Mouse (Mus musculus) thymus, adult 2 months (tissue): ENCODE measurements around the gene Smtn. TPM values are rescaled to one million over a fixed set of nuclear protein-coding genes. Genes with fewer than 3 reads are reported as not detected.
A peak's percentile ranks its signal among the peaks of the same experiment; 100 is the strongest.

Source experiments
- DNase-seq: peaks from one replicate; pipeline ENCODE4 v3.0.0; 2021
- H3K27ac ChIP-seq: fragments of 200-500 bp; 2 replicates; pipeline ENCODE4 v1.5.1; 2012; ENCODE audit warnings: low read length, control low read depth; ENCODE audit not compliant: control insufficient read depth, insufficient read depth
- H3K27me3 ChIP-seq: fragments of 200-500 bp; 2 replicates; pipeline ENCODE4 v1.6.1; 2012; ENCODE audit warnings: mild to moderate bottlenecking, low read length, moderate library complexity, mixed read lengths; ENCODE audit not compliant: control insufficient read depth, insufficient read depth
- H3K36me3 ChIP-seq: fragments of 200-500 bp; 2 replicates; pipeline ENCODE4 v1.6.1; 2012; ENCODE audit warnings: mild to moderate bottlenecking, low read length, moderate library complexity; ENCODE audit not compliant: control insufficient read depth, insufficient read depth
- H3K4me1 ChIP-seq: fragments of 200-500 bp; replicated peaks from 2 replicates; pipeline ENCODE4 v1.6.1; 2012; ENCODE audit warnings: low read length; ENCODE audit not compliant: control insufficient read depth, insufficient read depth
- H3K4me3 ChIP-seq: fragments of 200-500 bp; 2 replicates; pipeline ENCODE4 v1.5.1; 2012; ENCODE audit warnings: mild to moderate bottlenecking, low read length, control low read depth, moderate library complexity; ENCODE audit not compliant: control insufficient read depth, insufficient read depth
- CTCF ChIP-seq: fragments of 200-500 bp; IDR thresholded peaks from 2 replicates; pipeline ENCODE4 v1.5.1; 2012; ENCODE audit warnings: mild to moderate bottlenecking, control low read depth, low read length, moderate library complexity, borderline replicate concordance; ENCODE audit not compliant: control insufficient read depth, poor library complexity, insufficient read depth; ENCODE audit errors: extremely low read depth
- POLR2A ChIP-seq: fragments of 200-500 bp; IDR thresholded peaks from 2 replicates; pipeline ENCODE4 v1.6.1; 2012; ENCODE audit warnings: mild to moderate bottlenecking, low read length, control low read depth, moderate library complexity; ENCODE audit not compliant: control insufficient read depth, poor library complexity, insufficient read depth; ENCODE audit errors: extremely low read depth
- WGBS: fragments of 180-500 bp; shearing (Covaris S2); methylation state at CpG from one replicate; pipeline ENCODE4 v1.1.7; 2018; 5-methylcytosine and 5-hydroxymethylcytosine counted together
- polyA plus RNA-seq: library from polyadenylated mRNA; depleted of rRNA; stranded (reverse); fragments of >200 nt; gene quantifications from 2 replicates; pipeline ENCODE4 v1.2.3, GENCODE M21; 2012

The Smtn gene
- polyA plus RNA-seq, 1 experiment, result 21.2 TPM

DNA sequence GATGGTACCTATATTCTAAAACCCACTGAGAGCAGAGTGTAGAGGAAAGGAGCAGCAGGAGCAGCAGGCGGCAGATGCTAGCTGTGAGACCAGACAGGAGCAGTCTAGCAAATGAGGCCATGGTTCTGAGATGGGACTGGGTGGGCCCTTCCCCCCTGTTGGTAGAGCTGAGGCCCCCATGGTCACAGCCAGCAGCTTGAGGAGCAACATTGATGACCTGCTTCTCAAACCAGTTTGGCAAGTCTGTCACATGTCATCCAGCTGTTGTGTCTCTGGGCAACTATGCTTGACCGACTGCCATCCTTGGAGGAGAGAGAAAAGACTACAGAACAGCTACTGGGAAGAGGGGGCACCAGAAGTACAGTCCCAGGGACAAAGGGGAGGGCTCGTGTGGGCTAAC, 1.5 kb upstream of the Smtn start:
- Histone ChIP-seq H3K27ac (no peak overlapping the region), H3K36me3 (no peaks in the 10 kb centered on the region), H3K4me3 (no peak overlapping the region), H3K4me1 (peaks cover 14% of the 10 kb centered on the region), H3K27me3 (no peaks in the 10 kb centered on the region)
- DNase-seq, result no peak
- no peak for TF ChIP-seq POLR2A
- TF ChIP-seq CTCF, result no peak
- 97% methylated on average over 3 of the region's 3 CpGs for WGBS

- TF ChIP-seq CTCF (no peak), POLR2A (no peak)
- H3K27ac ChIP-seq, result no peak overlapping the region
- H3K4me1 ChIP-seq, result peaks cover 19% of the 10 kb centered on the region
- H3K27me3 ChIP-seq, result no peaks in the 10 kb centered on the region
- H3K36me3 ChIP-seq, result no peaks in the 10 kb centered on the region
- DNase-seq, result no peak
- 66% methylated on average over 4 of the region's 4 CpGs for WGBS
- H3K4me3 ChIP-seq, result no peak overlapping the region
Observed at GRCm38 (mm10) chr11:3539826-3540196, 601 bp downstream of the Smtn start.

DNA sequence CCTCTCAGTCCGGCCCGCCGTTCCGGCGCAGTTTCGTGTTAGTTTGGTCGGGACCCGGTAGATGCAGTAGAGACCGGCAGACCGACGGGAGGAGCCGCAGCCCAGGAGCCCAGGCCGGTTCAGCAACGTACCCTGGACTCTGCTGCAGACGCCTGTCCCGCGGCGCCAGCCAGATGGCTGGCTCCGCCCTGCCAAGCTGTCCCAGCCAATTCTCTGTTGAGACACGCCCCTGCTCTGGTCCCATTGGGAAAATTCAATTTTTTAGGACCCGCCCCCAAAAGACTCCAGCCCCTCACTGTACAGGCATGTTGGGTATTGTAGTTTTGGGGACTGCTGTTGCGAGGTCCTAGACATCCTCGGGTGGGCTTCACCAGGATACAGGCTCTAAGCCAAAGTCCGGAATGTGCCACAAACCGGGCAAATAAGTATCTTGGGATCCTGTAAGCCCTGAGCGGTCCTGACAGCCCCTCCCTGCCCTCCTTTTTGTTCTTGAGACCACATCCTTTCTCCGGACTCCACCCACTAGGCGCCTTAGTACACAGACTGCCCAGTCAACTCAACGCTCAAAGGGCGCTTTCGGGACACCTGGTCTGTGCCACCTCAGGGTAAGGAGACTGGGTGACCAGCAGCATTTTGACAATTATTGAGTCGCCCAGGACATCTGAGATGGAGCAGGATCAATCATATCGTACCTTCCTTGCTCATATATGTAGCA, 1.1 kb downstream of the Smtn start:
- 3% methylated on average over 33 of the region's 33 CpGs for WGBS
- H3K4me3 ChIP-seq, result peak overlapping the region; percentile 93
- no peaks in the 10 kb centered on the region for H3K27me3 ChIP-seq
- TF ChIP-seq POLR2A, result peak; percentile 83; the same call in 1 of the 2 replicates
- 0 out of 2 replicates have a peak, but pooled peaks have one; percentile 12 for TF ChIP-seq CTCF
- DNase-seq, result peak; percentile 84
- no peak overlapping the region for H3K27ac ChIP-seq
- H3K36me3 ChIP-seq, result no peaks in the 10 kb centered on the region
- peaks cover 19% of the 10 kb centered on the region for H3K4me1 ChIP-seq

DNA sequence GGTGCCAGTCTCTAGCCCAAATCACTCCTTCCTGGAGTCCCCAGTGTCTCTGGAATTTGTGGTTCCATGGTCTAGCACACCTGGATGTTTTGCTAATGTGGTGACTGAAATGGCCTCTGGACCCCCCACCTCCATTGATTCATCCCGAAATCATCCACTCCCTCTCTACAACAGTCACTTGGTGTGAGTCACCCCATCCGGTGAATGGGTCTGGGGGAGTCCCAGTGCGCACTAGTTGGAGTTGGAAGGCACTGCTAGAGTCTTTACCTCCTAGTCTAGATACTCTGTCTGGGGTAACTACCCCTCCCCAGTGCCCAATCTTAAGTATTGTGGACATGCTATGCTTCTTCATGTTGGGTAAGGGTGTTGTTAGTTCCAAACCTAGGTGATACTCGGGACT, 2.1 kb downstream of the Smtn start:
- no peak for DNase-seq
- WGBS, result 73% methylated on average over 4 of the region's 4 CpGs
- peak overlapping the region; percentile 93 for H3K4me3 ChIP-seq
- no peaks in the 10 kb centered on the region for H3K27me3 ChIP-seq
- no peak for TF ChIP-seq POLR2A
- TF ChIP-seq CTCF, result no peak
- peaks cover 19% of the 10 kb centered on the region for H3K4me1 ChIP-seq
- no peak overlapping the region for H3K27ac ChIP-seq
- no peaks in the 10 kb centered on the region for H3K36me3 ChIP-seq

DNA sequence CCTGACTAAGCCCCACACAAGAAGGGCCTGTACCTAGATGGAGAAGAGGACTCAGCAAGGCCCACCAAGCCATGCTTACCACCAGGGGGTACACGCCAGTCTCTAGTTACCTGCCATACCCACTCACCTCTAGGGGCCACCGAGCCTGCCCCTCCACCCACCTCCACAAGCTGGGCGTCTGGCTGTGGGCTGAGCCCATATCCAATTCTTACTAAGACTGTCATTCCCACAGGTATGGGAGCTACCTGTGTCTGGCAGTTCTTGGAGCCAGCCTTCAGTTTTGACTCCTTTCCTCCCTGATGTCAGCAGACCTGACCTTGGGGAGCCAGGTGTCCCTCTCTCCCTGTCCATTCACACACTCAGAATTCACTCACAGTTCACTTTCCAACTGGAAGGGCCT, 2.7 kb downstream of the Smtn start:
- no peak for TF ChIP-seq CTCF
- no peak for TF ChIP-seq POLR2A
- H3K27me3 ChIP-seq, result no peaks in the 10 kb centered on the region
- DNase-seq, result no peak
- H3K36me3 ChIP-seq, result no peaks in the 10 kb centered on the region
- H3K4me1 ChIP-seq, result peaks cover 19% of the 10 kb centered on the region
- no peak overlapping the region for H3K27ac ChIP-seq
- H3K4me3 ChIP-seq, result no peak overlapping the region
- 86% methylated on average over 3 of the region's 3 CpGs for WGBS

DNA sequence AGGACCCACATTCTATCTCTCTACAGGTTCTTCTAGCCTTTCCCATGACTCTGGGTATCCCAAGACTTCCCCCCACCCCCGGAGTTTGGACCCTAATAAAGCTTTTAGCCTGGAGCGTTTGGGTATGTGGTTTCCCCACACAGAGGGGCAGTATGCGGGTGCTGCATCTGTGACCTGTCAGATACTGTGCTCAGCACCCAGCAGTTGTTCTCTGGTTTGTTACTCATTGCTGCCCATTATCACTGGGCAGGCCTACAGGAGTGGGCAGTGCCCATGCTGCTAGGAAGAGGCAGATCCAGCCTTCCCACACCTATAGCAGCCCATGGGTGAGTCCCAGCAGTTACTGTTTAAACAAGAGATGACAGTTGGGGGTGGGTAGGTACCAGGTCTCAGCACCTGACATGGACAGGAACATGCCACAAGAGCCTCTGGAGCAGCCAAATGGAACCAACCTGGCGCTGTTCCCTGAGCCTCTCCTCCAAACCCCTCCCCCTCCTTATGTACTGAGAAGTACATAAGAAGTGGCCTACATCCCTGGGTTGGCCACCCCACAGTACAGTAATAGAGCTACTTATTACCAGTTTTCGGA, 3.6 kb downstream of the Smtn start:
- WGBS, result 96% methylated on average over 5 of the region's 5 CpGs
- Histone ChIP-seq H3K4me1 (peaks cover 19% of the 10 kb centered on the region), H3K4me3 (no peak overlapping the region), H3K36me3 (no peaks in the 10 kb centered on the region), H3K27ac (no peak overlapping the region), H3K27me3 (no peaks in the 10 kb centered on the region)
- DNase-seq, result no peak
- TF ChIP-seq CTCF (no peak), POLR2A (no peak)
